Mouse (Mus musculus) gastrocnemius, postnatal 36 days (tissue): ENCODE results near the gene Ces3b. TPM values are rescaled to one million over a fixed set of nuclear protein-coding genes. Genes with fewer than 3 reads are reported as not detected.

Source experiments
- DNase-seq, 2 experiments: peaks; one replicate each; pipeline ENCODE4 v3.0.0; 2022
- intact Hi-C: fragments of 180-260 bp; cut with DNase I; formaldehyde crosslinking; loops from one replicate; pipeline ENCODE4 v1.15.1; 2025
- total RNA-seq, 2 experiments: library from RNA; stranded (reverse); gene quantifications; 2 replicates each; pipeline ENCODE4 v1.2.3; 2021

The Ces3b gene
- total RNA-seq, 2 experiments from 2014 or later: not detected

DNA sequence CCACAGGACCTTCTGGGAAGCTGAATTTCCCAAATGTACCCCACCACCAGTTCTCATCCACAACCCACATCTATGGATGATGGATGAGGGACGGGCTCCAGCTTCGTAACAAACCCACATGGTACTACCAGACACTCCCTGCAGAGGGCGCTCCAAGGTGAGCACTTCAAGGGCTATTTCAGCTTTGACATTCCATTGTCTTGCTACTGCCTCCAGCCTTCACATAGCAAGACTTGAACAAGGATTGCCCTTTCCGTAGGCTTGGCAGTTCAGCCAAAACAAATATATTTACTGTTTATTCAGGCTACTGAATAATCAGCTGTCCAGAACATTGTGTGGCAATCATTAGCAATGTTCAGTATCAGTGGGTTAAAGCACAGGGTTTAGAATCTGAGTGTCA, 54.9 kb downstream of the Ces3b start:
- intact Hi-C loops: loop anchor here (1.0 kb wide), 1 partner anchor 80 kb away; no protein-coding TSS in a partner anchor
- DNase-seq: peak; percentile 69 to 73

DNA sequence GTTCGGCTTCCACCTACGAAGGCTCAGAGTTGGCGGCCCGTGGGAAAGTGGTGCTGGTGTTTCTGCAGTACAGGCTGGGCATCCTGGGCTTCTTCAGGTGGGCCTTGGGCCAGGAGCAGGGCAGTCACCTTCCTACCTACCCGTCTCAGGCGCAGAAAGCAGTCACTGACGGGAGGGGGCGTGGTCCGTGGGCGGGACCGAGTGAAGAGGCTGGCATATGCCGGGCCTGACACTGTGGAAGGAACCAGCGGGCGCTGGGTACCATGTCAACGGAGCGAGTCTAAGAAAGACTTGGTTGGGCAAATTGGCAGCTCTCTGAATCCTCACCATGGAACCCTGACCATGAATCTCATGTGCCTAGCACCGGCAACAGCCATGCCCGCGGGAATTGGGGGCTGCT, 58.8 kb downstream of the Ces3b start:
- intact Hi-C loops: no loop called here
- no peak for DNase-seq

Other genes starting within 250 kb of the Ces3b start
- gene Ces2c, start 236.7 kb upstream of the Ces3b start, total RNA-seq: 1 to 10 TPM in 1 of 2 experiments, under 1 TPM in 1; 0.20 to 1.3 TPM
- not detected for gene Ces2e, start 157.5 kb upstream of the Ces3b start, total RNA-seq
- gene Ces2f, start 136.4 kb upstream of the Ces3b start, total RNA-seq: under 1 TPM in 1 of 2 experiments, not detected in 1; 0.10 TPM
- gene Ces2g, start 122.0 kb upstream of the Ces3b start, total RNA-seq: under 1 TPM; 0.39 to 0.43 TPM
- not detected for gene Ces2h, start 82.9 kb upstream of the Ces3b start, total RNA-seq
- gene Ces3a, start 35.2 kb upstream of the Ces3b start, total RNA-seq: under 1 TPM in 1 of 2 experiments, not detected in 1; 0.38 TPM
- not detected for gene Ces4a, start 48.0 kb downstream of the Ces3b start, total RNA-seq
- gene Cbfb, start 86.9 kb downstream of the Ces3b start, total RNA-seq: 10 to 100 TPM; 45.0 to 53.4 TPM
- gene D230025D16Rik, start 141.4 kb downstream of the Ces3b start, total RNA-seq: 10 to 100 TPM; 19.6 to 22.1 TPM
- 1 to 10 TPM; 2.0 to 2.2 TPM for gene B3gnt9, start 171.4 kb downstream of the Ces3b start, total RNA-seq
- gene Tradd, start 180.9 kb downstream of the Ces3b start, total RNA-seq: 1 to 10 TPM; 2.8 to 3.7 TPM
- 1 to 10 TPM in 1 of 2 experiments, under 1 TPM in 1; 0.87 to 1.3 TPM for gene Fbxl8, start 180.9 kb downstream of the Ces3b start, total RNA-seq
- 1 to 10 TPM; 4.6 to 5.6 TPM for gene Hsf4, start 186.0 kb downstream of the Ces3b start, total RNA-seq
- 10 to 100 TPM; 23.9 to 26.0 TPM for gene Nol3, start 192.4 kb downstream of the Ces3b start, total RNA-seq
- gene 4931428F04Rik, start 206.1 kb downstream of the Ces3b start, total RNA-seq: under 1 TPM; 0.35 to 0.82 TPM
- 1 to 10 TPM; 1.5 to 2.6 TPM for gene Exoc3l, start 212.3 kb downstream of the Ces3b start, total RNA-seq
- gene E2f4, start 213.9 kb downstream of the Ces3b start, total RNA-seq: 10 to 100 TPM; 21.1 to 25.2 TPM
- gene Elmo3, start 221.8 kb downstream of the Ces3b start, total RNA-seq: under 1 TPM; 0.66 to 0.94 TPM
- 1 to 10 TPM in 1 of 2 experiments, under 1 TPM in 1; 0.99 to 1.1 TPM for gene Lrrc29, start 242.5 kb downstream of the Ces3b start, total RNA-seq
- gene Tmem208, start 242.6 kb downstream of the Ces3b start, total RNA-seq: 10 to 100 TPM; 18.5 to 20.1 TPM